In the genomic region with DNA sequence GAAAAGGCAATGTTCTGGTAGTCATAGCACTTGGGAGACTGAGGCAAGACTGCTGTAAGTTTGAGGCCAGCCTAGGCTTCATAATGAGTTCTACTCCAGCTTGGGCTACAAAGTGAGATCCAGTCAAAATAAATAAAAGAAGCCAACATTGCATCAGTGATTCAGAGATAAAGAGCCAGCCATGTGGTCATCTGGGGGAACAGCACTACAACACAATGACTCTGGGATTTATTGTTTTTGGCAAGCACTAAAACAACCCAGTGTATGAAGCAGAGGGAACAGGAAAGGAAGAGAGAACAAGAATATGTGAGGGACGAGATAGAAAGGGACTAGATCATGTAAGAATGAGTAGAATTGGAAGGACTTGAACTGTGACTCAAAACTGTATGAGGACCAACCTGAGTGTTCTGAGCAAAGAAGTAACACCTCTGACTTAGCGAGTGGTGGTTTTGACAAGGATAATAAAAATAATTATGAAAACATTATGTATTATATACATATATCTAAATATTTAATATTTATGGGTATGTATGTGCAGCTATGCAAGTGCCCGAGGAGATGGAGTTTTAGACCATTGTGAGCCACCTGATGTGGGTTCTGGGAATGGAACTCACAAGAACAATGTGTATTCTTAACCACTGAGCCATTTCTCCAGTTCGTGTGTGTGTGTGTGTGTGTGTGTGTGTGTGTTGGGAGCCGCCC, we compare ENCODE assay signal across 14 mouse cellular contexts. TPM values are rescaled to one million over a fixed set of nuclear protein-coding genes. Genes with fewer than 3 reads are reported as not detected.
DNase-seq lines count a peak whose midpoint lies in the region; ATAC-seq and TF ChIP-seq lines count a peak whose summit lies in the region.
"Had no signal": no experiment of that assay in that cellular context is flagged by ENCODE, and none has a peak within 500 bp of the region (broad histone marks: within the 10 kb centered on the region; RNA-seq: fewer than 3 reads in every experiment).

No protein-coding gene starts in this region.

- TF ChIP-seq CTCF in kidney, adult 2 months (conservative IDR thresholded peaks at IDR 0.05; ENCODE audit: insufficient read depth, insufficient read length, low read depth, low read length), result no peak
- TF ChIP-seq CTCF in liver, postnatal 0 days (IDR thresholded peaks at IDR 0.05; ENCODE audit: low read depth), result no peak
- TF ChIP-seq CTCF in left cerebral cortex, adult 2 months (IDR thresholded peaks at IDR 0.05), result no peak

- H3K27me3 ChIP-seq in kidney, adult 2 months (replicated peaks; ENCODE audit: control insufficient read depth, insufficient read depth, low read length), result no peaks in the 10 kb centered on the region
- H3K27me3 ChIP-seq in kidney, embryonic 15.5 days, result no peaks in the 10 kb centered on the region
- H3K27me3 ChIP-seq in liver, postnatal 0 days (ENCODE audit: insufficient read depth, low read length), result no peaks in the 10 kb centered on the region
- H3K27me3 ChIP-seq in hindbrain, embryonic 13.5 days, result no peaks in the 10 kb centered on the region

- no peak for TF ChIP-seq EP300 in liver, postnatal 0 days (IDR thresholded peaks at IDR 0.05; ENCODE audit: low read depth)

- H3K4me3 ChIP-seq in kidney, adult 2 months (ENCODE audit: insufficient read depth, low read depth, low read length), result no peak overlapping the region
- no peak overlapping the region for H3K4me3 ChIP-seq in kidney, embryonic 15.5 days (replicated peaks)
- no peak overlapping the region for H3K4me3 ChIP-seq in liver, postnatal 0 days (ENCODE audit: low read depth, low read length)
- no peak overlapping the region for H3K4me3 ChIP-seq in hindbrain, embryonic 13.5 days
- H3K4me3 ChIP-seq in left cerebral cortex, adult 2 months, result no peak overlapping the region

- peak overlapping the region; percentile 38; the same call in 1 of the 2 replicates for H3K27ac ChIP-seq in kidney, adult 2 months (ENCODE audit: insufficient read depth, low read depth, low read length)
- H3K27ac ChIP-seq in kidney, embryonic 15.5 days, result no peak overlapping the region
- H3K27ac ChIP-seq in liver, postnatal 0 days (ENCODE audit: low read depth), result peak overlapping the region; percentile 40; the same call in 1 of the 2 replicates
- H3K27ac ChIP-seq in hindbrain, embryonic 13.5 days, result no peak overlapping the region
- no peak overlapping the region for H3K27ac ChIP-seq in left cerebral cortex, adult 2 months
- H3K27ac ChIP-seq: heart, embryonic 10.5 days; hindbrain, embryonic 14.5 days had no signal

- H3K36me3 ChIP-seq in kidney, adult 2 months (ENCODE audit: control insufficient read depth, insufficient read depth, low read length), result no peaks in the 10 kb centered on the region
- no peaks in the 10 kb centered on the region for H3K36me3 ChIP-seq in kidney, embryonic 15.5 days
- no peaks in the 10 kb centered on the region for H3K36me3 ChIP-seq in liver, postnatal 0 days (replicated peaks; ENCODE audit: insufficient read depth, low read length)
- H3K36me3 ChIP-seq in hindbrain, embryonic 13.5 days, result no peaks in the 10 kb centered on the region
- H3K36me3 ChIP-seq: heart, embryonic 10.5 days had no signal

- no peak overlapping the region for H3K4me2 ChIP-seq in kidney, embryonic 15.5 days
- 0 out of 2 replicates have a peak overlapping the region, but pooled peaks have one; percentile 18 for H3K4me2 ChIP-seq in liver, postnatal 0 days (ENCODE audit: low read depth, low read length)
- no peak overlapping the region for H3K4me2 ChIP-seq in hindbrain, embryonic 13.5 days
- H3K4me2 ChIP-seq: hindbrain, embryonic 14.5 days; lung, embryonic 14.5 days had no signal

- DNase-seq in kidney, adult 2 months, result no peak
- peak; percentile 22 for DNase-seq in brain, adult 2 months (ENCODE audit: low read depth, low spot score)
- no peak for DNase-seq in liver, postnatal 0 days
- DNase-seq in left cerebral cortex, adult 2 months (ENCODE audit: extremely low spot score in 1 of 2, low spot score in 2 of 2), result no peak
- DNase-seq in lung, postnatal 14 days, result no peak
- DNase-seq: adrenal gland, postnatal 14 days; cerebellum, postnatal 25 days; lung, embryonic 14.5 days; thymus, adult 18-20 months had no signal

- WGBS in kidney, adult 2 months, result 63% methylated on average over 5 of the region's 5 CpGs
- WGBS in kidney, embryonic 15.5 days, result 69% methylated on average over 5 of the region's 5 CpGs
- 66% methylated on average over 5 of the region's 5 CpGs for WGBS in liver, postnatal 0 days (ENCODE audit: insufficient replicate concordance)
- 83% methylated on average over 5 of the region's 5 CpGs for WGBS in hindbrain, embryonic 13.5 days

- no peak for TF ChIP-seq POLR2A in kidney, adult 2 months (IDR thresholded peaks at IDR 0.05; ENCODE audit: low read depth, low read length)

- ATAC-seq in kidney, embryonic 15.5 days (replicated peaks; ENCODE audit: low FRiP score), result no peak
- peak; percentile 74 for ATAC-seq in CD4-positive, CD25-positive, alpha-beta regulatory T cell, adult 4 months
- peak; percentile 62 for ATAC-seq in liver, postnatal 0 days
- no peak for ATAC-seq in hindbrain, embryonic 13.5 days (ENCODE audit: low FRiP score)

- no peaks in the 10 kb centered on the region for H3K9me3 ChIP-seq in kidney, embryonic 15.5 days (replicated peaks)
- no peaks in the 10 kb centered on the region for H3K9me3 ChIP-seq in liver, postnatal 0 days (ENCODE audit: low read length)
- H3K9me3 ChIP-seq in hindbrain, embryonic 13.5 days, result no peaks in the 10 kb centered on the region
- H3K9me3 ChIP-seq: heart, embryonic 10.5 days had no signal

- no peak overlapping the region for H3K9ac ChIP-seq in kidney, embryonic 15.5 days
- no peak overlapping the region for H3K9ac ChIP-seq in liver, postnatal 0 days (replicated peaks)
- no peak overlapping the region for H3K9ac ChIP-seq in hindbrain, embryonic 13.5 days
- H3K9ac ChIP-seq: hindbrain, embryonic 14.5 days; lung, embryonic 14.5 days had no signal

- intact Hi-C loops in left cerebral cortex, adult 2 months (cut with DNase I), result loop anchor here (2.0 kb wide), 1 partner anchor 19 kb away; a partner anchor contains a TSS

- H3K4me1 ChIP-seq in kidney, adult 2 months (ENCODE audit: control insufficient read depth, insufficient read depth, low read length), result peaks cover 8% of the 10 kb centered on the region
- H3K4me1 ChIP-seq in kidney, embryonic 15.5 days, result no peaks in the 10 kb centered on the region
- peaks cover 9% of the 10 kb centered on the region; the same call in 1 of the 2 replicates for H3K4me1 ChIP-seq in liver, postnatal 0 days (ENCODE audit: insufficient read depth)
- no peaks in the 10 kb centered on the region for H3K4me1 ChIP-seq in hindbrain, embryonic 13.5 days (replicated peaks)

RNA-seq across cellular contexts. Expression of a gene that starts 19.9 kb away (rescaled TPM):
- polyA plus RNA-seq in kidney, adult 2 months (2012; rRNA removed), result 2.4 and 4.8 TPM in 2 replicates
- 3.2 and 4.5 TPM in 2 replicates for polyA plus RNA-seq in kidney, embryonic 15.5 days (2015; fragmentation: Nextera tagmentation; extraction: Ambion mirVana)
- 10 to 100 TPM; 15.7 to 28.5 TPM for polyA plus RNA-seq in CD4-positive, CD25-positive, alpha-beta regulatory T cell, adult 4 months (2017; shearing (Covaris generic))
- 0.22 and 0.25 TPM in 2 replicates for polyA plus RNA-seq in liver, postnatal 0 days (2015; fragmentation: Nextera tagmentation; extraction: Ambion mirVana)
- 66.3 and 73.6 TPM in 2 replicates for polyA plus RNA-seq in hindbrain, embryonic 13.5 days (2015; fragmentation: Nextera tagmentation; extraction: Ambion mirVana)
- 100 to 1,000 TPM; 124 to 126 TPM for total RNA-seq in left cerebral cortex, adult 2 months (2021)

RNA-seq across cellular contexts. Expression of a gene that starts 20.2 kb away (rescaled TPM):
- polyA plus RNA-seq in kidney, adult 2 months (2012; rRNA removed), result 149 and 173 TPM in 2 replicates
- polyA plus RNA-seq in kidney, embryonic 15.5 days (2015; fragmentation: Nextera tagmentation; extraction: Ambion mirVana), result 12.5 and 13.0 TPM in 2 replicates
- 10 to 100 TPM; 16.1 to 17.6 TPM for polyA plus RNA-seq in CD4-positive, CD25-positive, alpha-beta regulatory T cell, adult 4 months (2017; shearing (Covaris generic))
- polyA plus RNA-seq in liver, postnatal 0 days (2015; fragmentation: Nextera tagmentation; extraction: Ambion mirVana), result 7.5 and 8.2 TPM in 2 replicates
- 26.6 and 29.0 TPM in 2 replicates for polyA plus RNA-seq in hindbrain, embryonic 13.5 days (2015; fragmentation: Nextera tagmentation; extraction: Ambion mirVana)
- total RNA-seq in left cerebral cortex, adult 2 months (2021), result 10 to 100 TPM; 56.2 to 61.6 TPM

RNA-seq across cellular contexts. Expression of a gene that starts 54.7 kb away (rescaled TPM):
- polyA plus RNA-seq in kidney, adult 2 months (2012; rRNA removed), result 248 and 308 TPM in 2 replicates
- polyA plus RNA-seq in kidney, embryonic 15.5 days (2015; fragmentation: Nextera tagmentation; extraction: Ambion mirVana), result 40.1 and 45.0 TPM in 2 replicates
- polyA plus RNA-seq in CD4-positive, CD25-positive, alpha-beta regulatory T cell, adult 4 months (2017; shearing (Covaris generic)), result 10 to 100 TPM; 10.7 to 16.9 TPM
- polyA plus RNA-seq in liver, postnatal 0 days (2015; fragmentation: Nextera tagmentation; extraction: Ambion mirVana), result 48.9 and 49.3 TPM in 2 replicates
- 14.8 and 16.4 TPM in 2 replicates for polyA plus RNA-seq in hindbrain, embryonic 13.5 days (2015; fragmentation: Nextera tagmentation; extraction: Ambion mirVana)
- 10 to 100 TPM; 14.8 to 14.9 TPM for total RNA-seq in left cerebral cortex, adult 2 months (2021)

Comparison
In these comparisons a context has a peak if more than half of its experiments do, and no peak if none do; other contexts are left out.
1. H3K27ac ChIP-seq: peak in kidney, adult 2 months (single experiment) and liver, postnatal 0 days (single experiment); none in kidney, embryonic 15.5 days (single experiment), hindbrain, embryonic 13.5 days (single experiment) and left cerebral cortex, adult 2 months (single experiment).
2. ATAC-seq: peak in CD4-positive, CD25-positive, alpha-beta regulatory T cell, adult 4 months (single experiment) and liver, postnatal 0 days (single experiment); none in kidney, embryonic 15.5 days (single experiment) and hindbrain, embryonic 13.5 days (single experiment).